Mouse (Mus musculus) liver, adult 2 months (tissue): ENCODE data around the gene Ndufb7.
"Not testable (repeated sequence)": the region's sequence is repeated elsewhere in the genome, so short reads cannot be mapped to it uniquely, and the experiment has no call there.

Source experiments
- CTCF ChIP-seq: fragments of 200-500 bp; IDR thresholded peaks from 2 replicates; pipeline ENCODE4 v1.5.1; 2011; ENCODE audit warnings: low read depth, low read length, control low read depth
- POLR2A ChIP-seq: fragments of 200-500 bp; IDR thresholded peaks from 2 replicates; pipeline ENCODE4 v1.6.1; 2011; ENCODE audit warnings: low read length, control low read depth; ENCODE audit not compliant: insufficient read depth; ENCODE audit errors: extremely low read depth

DNA sequence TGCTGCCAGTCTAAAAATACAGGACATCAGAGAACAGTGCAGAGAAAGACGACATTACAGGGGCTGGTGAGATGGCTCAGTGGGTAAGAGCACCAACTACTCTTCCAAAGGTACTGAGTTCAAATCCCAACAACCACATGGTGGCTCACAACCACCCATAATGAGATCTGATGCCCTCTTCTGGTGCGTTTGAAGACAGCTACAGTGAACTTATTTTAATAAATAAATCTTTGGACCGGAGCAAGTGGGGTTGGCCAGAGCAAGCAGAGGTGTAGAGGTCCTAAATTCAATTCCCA is 28.5 kb downstream of the Ndufb7 start:
- not testable (repeated sequence) for TF ChIP-seq CTCF, POLR2A
